Mouse (Mus musculus) stomach, embryonic 14.5 days (tissue): ENCODE results near the gene Rbm48. TPM values are rescaled to one million over a fixed set of nuclear protein-coding genes. Genes with fewer than 3 reads are reported as not detected.

ENCODE experiments used
- ATAC-seq: fragments of 200-750 bp; cut with Nextera tagmentation; 2 replicates; pipeline ENCODE4 v1.8.0; 2017; ENCODE audit warnings: low read depth, moderate TSS enrichment; ENCODE audit not compliant: insufficient number of reproducible peaks, insufficient read depth, low FRiP score
- H3K27ac ChIP-seq: fragments of 300-500 bp; sonication (generic); 2 replicates; pipeline ENCODE4 v1.5.1; 2014; ENCODE audit warnings: mild to moderate bottlenecking, low read length, moderate library complexity, mixed read lengths
- H3K27me3 ChIP-seq: fragments of 300-500 bp; sonication (generic); 2 replicates; pipeline ENCODE4 v1.6.1; 2014; ENCODE audit warnings: low read length, control low read depth, mixed read lengths; ENCODE audit not compliant: control insufficient read depth, insufficient read depth
- H3K36me3 ChIP-seq: fragments of 300-500 bp; sonication (generic); 2 replicates; pipeline ENCODE4 v1.6.1; 2014; ENCODE audit warnings: mild to moderate bottlenecking, control low read depth, low read length, moderate library complexity, mixed read lengths; ENCODE audit not compliant: control insufficient read depth, insufficient read depth
- H3K4me1 ChIP-seq: fragments of 300-500 bp; sonication (generic); 2 replicates; pipeline ENCODE4 v1.6.1; 2014; ENCODE audit warnings: low read length, control low read depth, mixed read lengths; ENCODE audit not compliant: control insufficient read depth, insufficient read depth
- H3K4me2 ChIP-seq: fragments of 300-500 bp; sonication (generic); replicated peaks from 2 replicates; pipeline ENCODE4 v1.6.1; 2014; ENCODE audit warnings: low read depth, low read length, control low read depth
- H3K4me3 ChIP-seq: fragments of 300-500 bp; sonication (generic); 2 replicates; pipeline ENCODE4 v1.5.1; 2014; ENCODE audit warnings: low read depth, low read length, control low read depth
- H3K9ac ChIP-seq: fragments of 300-500 bp; sonication (generic); replicated peaks from 2 replicates; pipeline ENCODE4 v1.6.1; 2014; ENCODE audit warnings: low read depth, mild to moderate bottlenecking, control low read depth, low read length, moderate library complexity, mixed read lengths
- H3K9me3 ChIP-seq: fragments of 300-500 bp; sonication (generic); 2 replicates; pipeline ENCODE4 v1.6.1; 2016; ENCODE audit warnings: low read depth, low read length, control low read depth; ENCODE audit not compliant: control insufficient read depth
- WGBS: fragments of 180-500 bp; shearing (Covaris S2); extraction: QIAGEN DNeasy Blood & Tissue Kit; methylation state at CpG from one replicate; pipeline ENCODE4 v1.1.7; 2014; 5-methylcytosine and 5-hydroxymethylcytosine counted together
- polyA plus RNA-seq: library from polyadenylated mRNA; unstranded; fragments of >200 nt; fragmentation: Nextera tagmentation; extraction: Ambion mirVana; gene quantifications from 2 replicates; pipeline ENCODE4 v1.2.1, GENCODE M21; 2014

Gene Rbm48
- 16.9 and 17.3 TPM in 2 replicates for polyA plus RNA-seq

GRCm38 (mm10) chr5:3596399-3596766 is at the start of gene Rbm48:
Gene Rbm48, minus strand, starts transcription at chr5:3596585.
- peak; percentile 85 for ATAC-seq
- 0% methylated on average over 31 of the region's 31 CpGs for WGBS
- H3K9ac ChIP-seq = peak within 1 kb of the TSS; percentile 41; the same call in 1 of the 2 replicates
- peak within 1 kb of the TSS; percentile 56; the same call in 1 of the 2 replicates for H3K27ac ChIP-seq
- peak within 1 kb of the TSS; percentile 84 for H3K4me3 ChIP-seq
- no peaks in the 10 kb centered on the region for H3K27me3 ChIP-seq
- H3K9me3 ChIP-seq = no peaks in the 10 kb centered on the region
- peaks cover 7% of the 10 kb centered on the region for H3K4me1 ChIP-seq
- H3K36me3 ChIP-seq = peaks cover 1% of the 10 kb centered on the region; the same call in 1 of the 2 replicates
- peak within 1 kb of the TSS; percentile 66 for H3K4me2 ChIP-seq

DNA sequence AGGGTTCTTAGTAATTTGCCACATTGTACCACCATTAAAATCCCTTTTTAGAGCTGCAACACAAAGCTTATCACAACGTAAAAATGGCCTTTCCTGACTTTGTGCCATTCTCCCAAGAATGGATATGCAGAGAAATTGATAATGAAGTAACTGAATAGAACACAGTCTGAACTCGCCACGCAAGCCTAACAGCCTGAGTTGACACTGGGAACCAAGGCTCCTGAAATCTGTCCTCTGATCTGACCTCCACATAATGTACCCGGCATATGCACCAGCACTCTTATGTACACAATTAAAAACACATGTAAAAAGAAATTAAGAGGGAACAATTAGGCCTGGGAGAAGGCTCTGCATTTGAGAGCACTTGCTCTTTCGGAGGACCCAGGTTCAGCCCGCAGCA is 48.9 kb upstream of the Rbm48 start:
- H3K9me3 ChIP-seq = no peaks in the 10 kb centered on the region
- no peaks in the 10 kb centered on the region for H3K27me3 ChIP-seq
- no peak overlapping the region for H3K4me2 ChIP-seq
- WGBS = 83% methylated on average over 6 of the region's 6 CpGs
- H3K27ac ChIP-seq = no peak overlapping the region
- peaks cover 27% of the 10 kb centered on the region for H3K36me3 ChIP-seq
- no peak overlapping the region for H3K4me3 ChIP-seq
- no peak for ATAC-seq
- H3K4me1 ChIP-seq = peaks cover 4% of the 10 kb centered on the region; the same call in 1 of the 2 replicates
- H3K9ac ChIP-seq = no peak overlapping the region

DNA sequence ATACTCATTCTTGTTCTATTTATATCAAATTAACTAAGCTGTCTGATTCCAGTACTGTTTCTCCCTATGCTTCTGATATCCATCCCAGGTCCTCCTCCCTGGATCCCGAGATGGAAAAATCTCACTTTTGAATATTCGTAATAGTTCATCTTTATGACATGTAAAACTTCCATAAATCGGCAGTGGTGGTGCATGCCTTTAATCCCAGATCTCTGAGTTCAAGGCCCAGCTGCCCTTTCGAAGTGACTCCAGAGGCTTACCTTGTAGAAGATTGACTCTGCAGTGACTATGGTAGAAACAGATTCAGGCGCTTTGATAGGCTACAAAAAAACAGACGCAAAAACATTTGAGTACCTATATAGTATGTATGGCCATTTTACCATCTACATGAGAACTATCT is 48.2 kb upstream of the Rbm48 start:
- ATAC-seq = no peak
- no peaks in the 10 kb centered on the region for H3K27me3 ChIP-seq
- no peak overlapping the region for H3K27ac ChIP-seq
- no peaks in the 10 kb centered on the region for H3K9me3 ChIP-seq
- no peak overlapping the region for H3K4me2 ChIP-seq
- peaks cover 4% of the 10 kb centered on the region; the same call in 1 of the 2 replicates for H3K4me1 ChIP-seq
- WGBS = 91% methylated on average over 6 of the region's 6 CpGs
- H3K36me3 ChIP-seq = peaks cover 27% of the 10 kb centered on the region
- no peak overlapping the region for H3K4me3 ChIP-seq
- H3K9ac ChIP-seq = no peak overlapping the region

- no peak overlapping the region for H3K27ac ChIP-seq
- no peaks in the 10 kb centered on the region; the same call in none of the 2 replicates for H3K36me3 ChIP-seq
- ATAC-seq = no peak
- H3K9ac ChIP-seq = no peak overlapping the region
- no peak overlapping the region for H3K4me3 ChIP-seq
- 78% methylated on average over 8 of the region's 8 CpGs for WGBS
- H3K4me1 ChIP-seq = no peaks in the 10 kb centered on the region
- H3K27me3 ChIP-seq = no peaks in the 10 kb centered on the region
- H3K4me2 ChIP-seq = no peak overlapping the region
- no peaks in the 10 kb centered on the region for H3K9me3 ChIP-seq
Observed at GRCm38 (mm10) chr5:3635286-3635685, 38.9 kb upstream of the Rbm48 start.

DNA sequence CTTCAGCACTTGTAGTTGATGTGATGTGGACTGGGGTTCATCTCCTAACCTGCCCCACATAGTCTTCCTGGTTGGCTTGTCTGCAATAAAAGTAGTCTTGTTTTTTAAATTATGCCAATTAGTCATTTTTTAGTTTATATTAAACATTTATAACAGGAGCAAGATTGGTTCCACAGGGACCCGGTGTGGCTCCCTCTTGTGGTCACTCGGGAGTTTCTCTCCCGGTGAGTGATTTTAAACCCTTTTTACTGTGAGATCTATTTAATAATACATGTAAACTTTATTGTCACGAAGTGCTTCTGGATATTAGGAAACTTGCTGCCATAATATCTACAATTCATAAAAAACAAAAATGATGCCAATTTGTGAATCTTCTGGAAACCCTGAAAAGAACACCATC is 37.6 kb upstream of the Rbm48 start:
- ATAC-seq = no peak
- peaks cover 3% of the 10 kb centered on the region for H3K36me3 ChIP-seq

DNA sequence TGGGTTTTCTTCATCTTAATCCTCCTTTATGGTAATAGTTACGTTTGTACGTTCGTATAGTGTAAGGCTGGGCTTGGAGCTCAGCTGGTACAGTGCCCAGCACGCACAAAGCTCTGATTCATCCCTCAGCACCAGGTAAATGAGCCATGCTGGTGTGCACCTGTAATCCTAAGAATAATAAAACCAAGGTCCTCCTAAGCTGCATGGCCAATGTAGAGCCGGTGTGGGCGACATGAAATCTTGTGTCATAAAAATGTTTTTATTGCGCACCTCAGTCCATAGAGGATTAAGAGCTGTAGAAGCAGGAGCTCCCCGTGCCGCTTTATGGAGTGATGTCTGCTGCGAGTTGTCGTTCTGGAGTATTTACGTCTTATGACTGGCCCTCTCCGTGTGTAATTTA is 36.9 kb upstream of the Rbm48 start:
- no peak for ATAC-seq
- Histone ChIP-seq H3K4me3 (no peak overlapping the region), H3K4me1 (no peaks in the 10 kb centered on the region), H3K27ac (no peak overlapping the region), H3K27me3 (no peaks in the 10 kb centered on the region), H3K4me2 (no peak overlapping the region), H3K9me3 (no peaks in the 10 kb centered on the region), H3K9ac (no peak overlapping the region), H3K36me3 (peaks cover 4% of the 10 kb centered on the region)
- 93% methylated on average over 13 of the region's 13 CpGs for WGBS

More for the DNA sequence above, 37.6 kb upstream of the Rbm48 start:
- H3K9me3 ChIP-seq = no peaks in the 10 kb centered on the region
- H3K9ac ChIP-seq = no peak overlapping the region
- no peak overlapping the region for H3K4me2 ChIP-seq
- H3K27me3 ChIP-seq = no peaks in the 10 kb centered on the region
- 67% methylated on average over 4 of the region's 4 CpGs for WGBS
- no peaks in the 10 kb centered on the region for H3K4me1 ChIP-seq
- H3K4me3 ChIP-seq = no peak overlapping the region
- H3K27ac ChIP-seq = no peak overlapping the region

DNA sequence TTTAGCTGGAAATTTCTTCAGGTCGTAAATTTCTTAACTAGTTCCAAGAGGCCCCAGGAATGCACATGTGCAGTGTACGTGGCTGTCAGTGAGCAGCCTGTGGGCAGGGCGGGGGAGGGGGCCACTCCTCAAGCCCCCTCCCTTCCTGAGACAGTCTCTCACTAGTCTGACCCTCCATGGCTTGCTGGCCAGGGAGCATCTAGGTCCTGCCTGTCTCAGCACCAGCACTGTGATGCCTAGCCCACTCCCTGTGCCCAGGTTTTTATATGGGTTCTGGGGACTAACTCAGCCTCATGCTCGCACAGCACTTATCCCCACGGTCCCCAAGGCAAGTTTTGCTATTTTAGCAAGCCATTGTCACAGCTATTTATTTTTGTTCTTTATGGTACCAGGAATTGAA is 35.9 kb upstream of the Rbm48 start:
- WGBS = 79% methylated on average over 5 of the region's 5 CpGs
- Histone ChIP-seq H3K4me1 (no peaks in the 10 kb centered on the region), H3K9me3 (no peaks in the 10 kb centered on the region), H3K36me3 (peaks cover 4% of the 10 kb centered on the region), H3K4me2 (no peak overlapping the region), H3K27ac (no peak overlapping the region), H3K9ac (no peak overlapping the region), H3K4me3 (no peak overlapping the region), H3K27me3 (no peaks in the 10 kb centered on the region)
- no peak for ATAC-seq

- 83% methylated on average over 16 of the region's 16 CpGs for WGBS
- peaks cover 4% of the 10 kb centered on the region for H3K36me3 ChIP-seq
- H3K4me2 ChIP-seq = no peak overlapping the region
- no peaks in the 10 kb centered on the region for H3K9me3 ChIP-seq
- no peaks in the 10 kb centered on the region for H3K27me3 ChIP-seq
- no peaks in the 10 kb centered on the region for H3K4me1 ChIP-seq
- no peak overlapping the region for H3K27ac ChIP-seq
- no peak for ATAC-seq
- H3K9ac ChIP-seq = no peak overlapping the region
- no peak overlapping the region for H3K4me3 ChIP-seq
Observed at GRCm38 (mm10) chr5:3631512-3632271, 35.3 kb upstream of the Rbm48 start.

- no peak overlapping the region for H3K4me3 ChIP-seq
- WGBS = 90% methylated on average over 5 of the region's 5 CpGs
- H3K4me2 ChIP-seq = no peak overlapping the region
- H3K9me3 ChIP-seq = no peaks in the 10 kb centered on the region
- no peaks in the 10 kb centered on the region for H3K27me3 ChIP-seq
- no peak for ATAC-seq
- H3K9ac ChIP-seq = no peak overlapping the region
- no peaks in the 10 kb centered on the region for H3K4me1 ChIP-seq
- H3K36me3 ChIP-seq = peaks cover 8% of the 10 kb centered on the region
- H3K27ac ChIP-seq = no peak overlapping the region
Observed at GRCm38 (mm10) chr5:3630055-3630454, 33.7 kb upstream of the Rbm48 start.
